Mouse (Mus musculus): Measurements from ENCODE around the gene Crym.

Crym gene

GRCm38 (mm10) chr7:120201771-120202170 is at the start of gene Crym:
Gene Crym (minus strand): TSS chr7:120202111.
- no peak for DNase-seq

- DNase-seq: peak; percentile 4 to 17
Observed at GRCm38 (mm10) chr7:120241092-120241491, 39.2 kb upstream of the Crym start.

- no peak for DNase-seq
Observed at GRCm38 (mm10) chr7:120228541-120228940, 26.6 kb upstream of the Crym start.

GRCm38 (mm10) chr7:120205989-120206388 is 4.1 kb upstream of the Crym start:
- no peak for DNase-seq

- DNase-seq: peak; percentile 91 to 93
Observed at GRCm38 (mm10) chr7:120203789-120204188, 1.9 kb upstream of the Crym start, which contains the start of gene Abca14. Gene Abca14 (plus strand): TSS chr7:120203961.

GRCm38 (mm10) chr7:120201231-120201744 is 623 bp downstream of the Crym start:
- DNase-seq: peak; percentile 39 to 52

GRCm38 (mm10) chr7:120195207-120195606 is 6.7 kb downstream of the Crym start:
- no peak for DNase-seq

- DNase-seq: no peak
Observed at GRCm38 (mm10) chr7:120192816-120193215, 9.1 kb downstream of the Crym start.

GRCm38 (mm10) chr7:120192207-120192606 is 9.7 kb downstream of the Crym start:
- DNase-seq: peak in 1 of 2 experiments; percentile 41

GRCm38 (mm10) chr7:120190150-120190665 is 11.7 kb downstream of the Crym start:
- DNase-seq: peak; percentile 25 to 33

GRCm38 (mm10) chr7:120189369-120190149 is 12.4 kb downstream of the Crym start:
- DNase-seq: peak; percentile 50 to 52

GRCm38 (mm10) chr7:120188946-120189345 is 13.0 kb downstream of the Crym start:
- DNase-seq: no peak

- DNase-seq: no peak
Observed at GRCm38 (mm10) chr7:120182891-120183290, 19.0 kb downstream of the Crym start.

GRCm38 (mm10) chr7:120181401-120182230 is 20.3 kb downstream of the Crym start:
- DNase-seq: peak in 1 of 2 experiments; percentile 38

GRCm38 (mm10) chr7:120180547-120180946 is 21.4 kb downstream of the Crym start:
- DNase-seq: no peak

GRCm38 (mm10) chr7:120178935-120179334 is 23.0 kb downstream of the Crym start:
- no peak for DNase-seq

- no peak for DNase-seq
Observed at GRCm38 (mm10) chr7:120177611-120178010, 24.3 kb downstream of the Crym start.

- no peak for DNase-seq
Observed at GRCm38 (mm10) chr7:120174723-120175504, 27.0 kb downstream of the Crym start.

GRCm38 (mm10) chr7:120173603-120174244 is 28.2 kb downstream of the Crym start, which contains the start of gene Anks4b:
Gene Anks4b (plus strand): TSS chr7:120173858.
- DNase-seq: no peak

- DNase-seq: no peak
Observed at GRCm38 (mm10) chr7:120172188-120172700, 29.7 kb downstream of the Crym start.

- DNase-seq: peak; percentile 18 to 28
Observed at GRCm38 (mm10) chr7:120163581-120164251, 38.2 kb downstream of the Crym start.

Data from cerebellum, postnatal 14 days (tissue).